Mouse (Mus musculus) neural tube, embryonic 15.5 days (tissue): ENCODE measurements at regions not wholly inside any gene's neighbourhood (a gene's known extent, or its start where the extent isn't known, plus 50 kb on each side); places are given as distances from the start of the nearest gene placed in this dataset.
A peak's percentile ranks its signal among the peaks of the same experiment; 100 is the strongest.

Experiments used
- ATAC-seq: fragments of 200-750 bp; cut with Nextera tagmentation; 2 replicates; pipeline ENCODE4 v1.8.0; 2017; ENCODE audit warnings: mild to moderate bottlenecking, moderate TSS enrichment, moderate library complexity; ENCODE audit not compliant: low FRiP score
- H3K27ac ChIP-seq: fragments of 300-500 bp; sonication (generic); replicated peaks from 2 replicates; pipeline ENCODE4 v1.5.1; 2015; ENCODE audit warnings: mild to moderate bottlenecking, inconsistent platforms
- H3K27me3 ChIP-seq: fragments of 300-500 bp; sonication (generic); replicated peaks from 2 replicates; pipeline ENCODE4 v1.6.1; 2015; ENCODE audit warnings: inconsistent platforms
- H3K36me3 ChIP-seq: fragments of 300-500 bp; sonication (generic); 2 replicates; pipeline ENCODE4 v1.6.1; 2015; ENCODE audit warnings: inconsistent platforms
- H3K4me1 ChIP-seq: fragments of 300-500 bp; sonication (generic); 2 replicates; pipeline ENCODE4 v1.6.1; 2015; ENCODE audit warnings: inconsistent platforms
- H3K4me2 ChIP-seq: fragments of 300-500 bp; sonication (generic); 2 replicates; pipeline ENCODE4 v1.6.1; 2015; ENCODE audit warnings: inconsistent platforms, mild to moderate bottlenecking, moderate library complexity
- H3K4me3 ChIP-seq: fragments of 300-500 bp; sonication (generic); replicated peaks from 2 replicates; pipeline ENCODE4 v1.5.1; 2015; ENCODE audit warnings: mild to moderate bottlenecking, inconsistent platforms
- H3K9ac ChIP-seq: fragments of 300-500 bp; sonication (generic); replicated peaks from 2 replicates; pipeline ENCODE4 v1.6.1; 2015; ENCODE audit warnings: mild to moderate bottlenecking, inconsistent platforms
- H3K9me3 ChIP-seq: fragments of 300-500 bp; sonication (generic); replicated peaks from 2 replicates; pipeline ENCODE4 v1.6.1; 2016; ENCODE audit warnings: inconsistent platforms
- WGBS: fragments of 180-500 bp; shearing (Covaris S2); methylation state at CpG from one replicate; pipeline ENCODE4 v1.1.7; 2015; ENCODE audit warnings: mixed read lengths; 5-methylcytosine and 5-hydroxymethylcytosine counted together

- H3K9ac ChIP-seq, result no peak overlapping the region
- no peak overlapping the region for H3K4me2 ChIP-seq
- H3K36me3 ChIP-seq, result no peaks in the 10 kb centered on the region
- no peak overlapping the region for H3K4me3 ChIP-seq
- no peak for ATAC-seq
- H3K9me3 ChIP-seq, result no peaks in the 10 kb centered on the region
- no peaks in the 10 kb centered on the region for H3K27me3 ChIP-seq
- H3K27ac ChIP-seq, result no peak overlapping the region
- no peaks in the 10 kb centered on the region for H3K4me1 ChIP-seq
Observed at GRCm38 (mm10) chr14:95241946-95242345, 639.1 kb upstream of the 4921530L21Rik start.

- H3K9me3 ChIP-seq, result no peaks in the 10 kb centered on the region
- no peak overlapping the region for H3K4me3 ChIP-seq
- no peaks in the 10 kb centered on the region for H3K36me3 ChIP-seq
- no peaks in the 10 kb centered on the region for H3K4me1 ChIP-seq
- no peak overlapping the region for H3K9ac ChIP-seq
- WGBS, result 78% methylated on average over 2 of the region's 2 CpGs
- H3K27me3 ChIP-seq, result no peaks in the 10 kb centered on the region
- no peak overlapping the region for H3K4me2 ChIP-seq
- no peak overlapping the region for H3K27ac ChIP-seq
- no peak for ATAC-seq
Observed at GRCm38 (mm10) chr14:95248859-95249258, 632.2 kb upstream of the 4921530L21Rik start.

- ATAC-seq, result no peak
- 58% methylated on average over 4 of the region's 4 CpGs for WGBS
- Histone ChIP-seq H3K4me2 (no peak overlapping the region), H3K9ac (no peak overlapping the region), H3K27me3 (no peaks in the 10 kb centered on the region), H3K36me3 (no peaks in the 10 kb centered on the region), H3K4me1 (no peaks in the 10 kb centered on the region), H3K27ac (no peak overlapping the region), H3K9me3 (no peaks in the 10 kb centered on the region), H3K4me3 (no peak overlapping the region)
Observed at GRCm38 (mm10) chr14:95256110-95256509, 624.9 kb upstream of the 4921530L21Rik start.

- 76% methylated on average over 1 of the region's 1 CpGs for WGBS
- ATAC-seq, result no peak
Observed at GRCm38 (mm10) chr14:95281431-95281830, 599.6 kb upstream of the 4921530L21Rik start.

GRCm38 (mm10) chr14:95282016-95282415 is 599.0 kb upstream of the 4921530L21Rik start:
- Histone ChIP-seq H3K27ac (no peak overlapping the region), H3K9ac (no peak overlapping the region), H3K9me3 (no peaks in the 10 kb centered on the region), H3K4me1 (no peaks in the 10 kb centered on the region), H3K4me3 (no peak overlapping the region), H3K4me2 (no peak overlapping the region), H3K27me3 (no peaks in the 10 kb centered on the region), H3K36me3 (no peaks in the 10 kb centered on the region)
- 59% methylated on average over 1 of the region's 1 CpGs for WGBS
- ATAC-seq, result no peak

More at GRCm38 (mm10) chr14:95281431-95281830, 599.6 kb upstream of the 4921530L21Rik start:
- H3K27me3 ChIP-seq, result no peaks in the 10 kb centered on the region
- no peak overlapping the region for H3K4me3 ChIP-seq
- no peak overlapping the region for H3K27ac ChIP-seq
- H3K9me3 ChIP-seq, result no peaks in the 10 kb centered on the region
- no peak overlapping the region for H3K9ac ChIP-seq
- H3K36me3 ChIP-seq, result no peaks in the 10 kb centered on the region
- no peak overlapping the region for H3K4me2 ChIP-seq
- no peaks in the 10 kb centered on the region for H3K4me1 ChIP-seq

GRCm38 (mm10) chr14:95314134-95314924 is 566.7 kb upstream of the 4921530L21Rik start:
- Histone ChIP-seq H3K9ac (no peak overlapping the region), H3K4me2 (no peak overlapping the region), H3K27ac (no peak overlapping the region), H3K9me3 (no peaks in the 10 kb centered on the region), H3K27me3 (no peaks in the 10 kb centered on the region), H3K36me3 (no peaks in the 10 kb centered on the region), H3K4me1 (no peaks in the 10 kb centered on the region), H3K4me3 (no peak overlapping the region)
- 72% methylated on average over 2 of the region's 2 CpGs for WGBS
- ATAC-seq, result no peak

- ATAC-seq, result 0 out of 2 replicates have a peak, but pooled peaks have one; percentile 31
- 50% methylated on average over 10 of the region's 10 CpGs for WGBS
- H3K36me3 ChIP-seq, result no peaks in the 10 kb centered on the region
- H3K27ac ChIP-seq, result no peak overlapping the region
- no peaks in the 10 kb centered on the region for H3K27me3 ChIP-seq
- no peaks in the 10 kb centered on the region for H3K4me1 ChIP-seq
- no peak overlapping the region for H3K9ac ChIP-seq
- H3K4me2 ChIP-seq, result no peak overlapping the region
- H3K4me3 ChIP-seq, result no peak overlapping the region
- no peaks in the 10 kb centered on the region for H3K9me3 ChIP-seq
Observed at GRCm38 (mm10) chr14:95356968-95357367, 524.1 kb upstream of the 4921530L21Rik start.
